Mouse (Mus musculus): ENCODE results near the gene Acsl5. TPM values are rescaled to one million over a fixed set of nuclear protein-coding genes. Genes with fewer than 3 reads are reported as not detected.

Gene Acsl5
- 10 to 100 TPM in 1 of 2 experiments, 1 to 10 TPM in 1; 6.2 to 12.6 TPM for total RNA-seq (2021)
- long read RNA-seq, experiment 1, full-length matches to known transcripts: 12 of 15 reads
- long read RNA-seq, experiment 1, partial matches to known transcripts: 2 of 15 reads
- long read RNA-seq, experiment 1, other reads (novel, unspliced or antisense): 1 of 15 reads
- long read RNA-seq, experiment 2, full-length matches to known transcripts: 7 of 9 reads
- long read RNA-seq, experiment 2, partial matches to known transcripts: 1 of 9 reads
- long read RNA-seq, experiment 2, other reads (novel, unspliced or antisense): 1 of 9 reads

GRCm38 (mm10) chr19:55251383-55252124 lies at the start of gene Acsl5:
Acsl5 (plus strand) TSS chr19:55251938.
- DNase-seq: no peak

DNA sequence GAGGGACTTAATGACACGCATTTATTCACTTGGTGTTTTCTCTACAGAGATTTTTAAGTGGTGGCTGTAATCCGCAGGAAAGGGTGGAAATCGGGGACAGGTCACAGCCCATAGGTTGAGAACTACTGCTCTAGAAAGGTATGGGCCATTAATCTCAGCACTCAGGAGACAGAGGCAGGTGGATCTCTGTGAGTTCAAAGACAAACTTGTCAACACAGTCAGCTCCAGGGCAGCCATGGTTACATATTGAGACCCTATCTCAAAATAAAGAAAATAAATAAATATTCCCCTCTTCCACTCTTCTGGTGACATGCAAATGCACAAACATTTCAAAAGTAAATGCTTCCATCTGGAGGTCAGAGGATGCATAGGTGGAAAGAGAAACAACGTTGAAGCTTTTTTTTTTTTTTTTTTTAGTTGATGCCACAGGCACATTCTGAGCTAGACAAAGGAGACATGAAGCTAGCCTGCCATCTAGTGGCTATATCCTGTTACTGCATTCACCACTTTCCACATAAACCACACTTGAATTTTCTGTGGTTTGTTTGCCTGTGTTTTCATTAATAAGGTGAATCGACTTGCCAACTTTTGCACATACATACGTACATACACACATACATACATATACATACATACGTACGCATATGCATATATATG lies 45.1 kb upstream of the Acsl5 start:
- DNase-seq: no peak

GRCm38 (mm10) chr19:55207205-55207604 lies 44.5 kb upstream of the Acsl5 start:
- no peak for DNase-seq

DNA sequence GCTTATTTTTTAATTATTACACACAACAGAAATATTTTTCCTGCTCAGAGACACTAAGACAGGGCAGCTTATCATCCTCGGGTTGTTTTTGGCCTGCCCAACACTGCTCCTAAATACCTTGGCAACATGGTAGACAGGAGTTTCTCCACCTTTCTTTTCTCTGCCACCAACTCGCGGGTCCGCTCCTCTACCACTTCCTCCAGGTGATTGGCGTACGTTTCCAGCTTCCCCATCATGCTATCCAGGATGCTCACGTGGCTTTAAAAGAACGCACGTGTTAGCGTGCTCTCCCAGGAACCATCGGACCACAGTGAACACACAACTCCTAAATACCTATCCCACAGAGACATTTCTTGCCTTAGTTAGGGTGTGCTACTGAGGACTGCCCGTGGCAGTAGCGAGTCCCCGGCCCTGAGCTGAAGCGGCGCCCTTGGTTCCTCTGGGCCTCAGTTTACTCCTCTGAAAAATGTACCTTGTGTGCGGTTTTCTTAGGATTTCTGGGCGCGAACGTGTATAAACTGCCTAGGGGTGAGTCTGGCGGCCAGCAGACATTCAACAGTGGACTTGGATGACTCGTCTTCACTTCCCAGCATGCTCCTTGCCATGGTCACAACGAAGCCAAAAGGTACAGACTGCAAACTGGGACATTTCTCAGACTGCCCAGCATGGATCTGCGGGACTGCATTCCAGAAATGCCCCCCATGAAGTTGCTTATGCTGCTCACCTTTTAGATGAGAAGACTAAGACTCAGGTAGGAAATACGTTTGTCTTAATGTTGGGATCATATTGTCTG lies 43.8 kb upstream of the Acsl5 start:
- DNase-seq: no peak

DNA sequence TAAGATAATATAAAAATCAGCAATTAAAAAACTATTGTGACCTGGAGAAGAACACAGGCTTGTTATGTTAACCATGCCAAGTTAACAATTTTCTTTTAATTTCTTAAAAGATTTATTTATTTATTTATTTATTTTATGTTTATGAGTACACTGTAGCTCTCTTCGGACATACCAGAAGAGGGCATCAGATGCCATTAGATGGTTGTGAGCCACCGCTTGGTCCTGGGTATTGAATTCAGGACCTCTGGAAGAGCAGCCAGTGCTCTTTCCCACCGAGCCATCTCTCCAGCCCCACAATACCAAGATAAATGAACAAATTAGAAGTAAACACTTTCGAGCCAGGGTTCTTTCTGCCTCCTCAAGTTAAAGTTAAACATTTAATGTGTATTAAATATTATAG lies 43.1 kb upstream of the Acsl5 start:
- DNase-seq: no peak

- DNase-seq: no peak
Observed at GRCm38 (mm10) chr19:55209084-55209483, 42.7 kb upstream of the Acsl5 start.

DNA sequence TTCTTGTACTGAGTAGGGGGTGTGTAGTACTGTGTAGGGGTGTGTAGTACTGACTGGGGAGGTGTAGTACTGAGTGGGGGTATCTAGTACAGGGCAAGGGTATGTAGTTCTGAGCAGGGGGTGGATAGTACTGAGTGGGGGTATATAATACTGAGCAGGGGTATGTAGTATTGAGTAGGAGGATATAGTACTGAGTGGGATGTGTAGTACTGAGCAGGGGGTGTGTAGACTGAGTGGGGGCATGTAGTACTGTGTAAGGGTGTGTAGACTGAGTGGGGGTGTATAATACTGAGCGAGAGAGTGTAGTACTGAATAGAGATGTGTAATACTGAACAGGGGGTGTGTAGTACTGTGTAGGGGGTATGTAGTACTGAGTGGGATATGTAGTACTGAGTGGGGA lies 40.0 kb upstream of the Acsl5 start:
- DNase-seq: no peak

GRCm38 (mm10) chr19:55213617-55214340 lies 38.0 kb upstream of the Acsl5 start:
- DNase-seq: no peak

DNA sequence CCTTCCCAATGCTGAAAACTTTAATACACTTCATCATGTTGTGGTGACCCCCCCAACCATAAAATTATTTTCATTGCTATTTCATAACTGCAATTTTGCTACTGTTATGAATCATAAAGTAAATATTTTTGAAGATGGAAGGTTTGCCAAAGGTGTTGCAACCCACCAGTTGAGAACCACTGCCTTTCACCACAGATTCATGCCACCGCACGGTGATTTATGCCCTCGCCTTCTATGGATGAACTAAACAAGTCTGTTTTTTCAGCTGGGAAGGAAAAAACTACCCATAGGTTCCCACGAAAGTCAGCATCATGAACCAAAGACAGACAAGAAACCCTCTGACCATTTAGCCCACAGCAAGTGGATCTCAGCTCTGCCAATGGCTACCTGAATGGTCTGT lies 34.9 kb upstream of the Acsl5 start:
- DNase-seq: no peak

DNA sequence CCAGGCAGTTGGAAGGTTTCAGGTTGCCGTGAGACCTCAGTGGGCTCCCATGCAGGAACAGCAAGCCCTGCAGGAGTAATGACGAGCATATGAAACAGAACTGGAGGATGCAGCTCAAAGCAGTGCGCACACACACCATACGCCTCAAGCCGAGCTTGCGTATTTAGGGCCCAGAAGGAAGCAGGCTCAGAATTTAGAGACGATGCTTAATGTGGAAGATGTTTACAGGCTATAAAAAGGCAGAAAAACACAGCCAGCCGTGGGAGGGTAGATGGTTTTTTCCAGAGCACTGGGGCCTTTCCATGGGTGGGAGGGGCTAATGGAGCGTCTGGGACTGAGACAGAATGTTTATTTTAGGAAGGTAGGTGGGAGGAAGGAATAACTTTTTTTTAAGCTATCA lies 34.4 kb upstream of the Acsl5 start:
- DNase-seq: no peak

- DNase-seq: peak; percentile 86
Observed at GRCm38 (mm10) chr19:55218192-55218739, 33.5 kb upstream of the Acsl5 start.

DNA sequence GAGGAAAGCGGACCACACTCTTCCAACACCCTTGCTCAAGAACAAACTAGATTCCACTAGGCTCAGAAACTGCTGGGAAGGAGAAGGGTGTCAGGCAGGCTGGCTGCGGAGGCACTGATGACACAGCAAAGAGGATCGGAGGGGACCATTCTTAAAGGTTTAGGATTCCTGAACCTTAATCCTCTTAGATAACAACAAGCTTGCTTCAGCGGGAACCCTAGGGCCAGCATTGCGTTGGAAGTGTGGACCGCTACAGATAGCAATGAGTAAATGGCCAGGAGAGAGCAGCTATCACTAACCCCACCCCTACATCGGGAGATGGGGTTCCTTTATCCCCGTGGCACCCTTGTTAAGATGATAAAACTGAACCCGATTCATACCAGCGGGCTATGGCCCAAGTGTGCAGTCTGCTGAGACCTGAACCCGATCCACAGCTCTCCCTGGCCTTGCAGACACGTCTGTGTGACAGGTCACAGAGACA lies 33.0 kb upstream of the Acsl5 start:
- no peak for DNase-seq

GRCm38 (mm10) chr19:55219359-55219758 lies 32.4 kb upstream of the Acsl5 start:
- no peak for DNase-seq

- no peak for DNase-seq
Observed at GRCm38 (mm10) chr19:55221208-55221607, 30.5 kb upstream of the Acsl5 start.

GRCm38 (mm10) chr19:55222268-55222667 lies 29.5 kb upstream of the Acsl5 start:
- DNase-seq: no peak

GRCm38 (mm10) chr19:55226621-55227020 lies 25.1 kb upstream of the Acsl5 start:
- DNase-seq: no peak

GRCm38 (mm10) chr19:55227135-55227534 lies 24.6 kb upstream of the Acsl5 start:
- no peak for DNase-seq

DNA sequence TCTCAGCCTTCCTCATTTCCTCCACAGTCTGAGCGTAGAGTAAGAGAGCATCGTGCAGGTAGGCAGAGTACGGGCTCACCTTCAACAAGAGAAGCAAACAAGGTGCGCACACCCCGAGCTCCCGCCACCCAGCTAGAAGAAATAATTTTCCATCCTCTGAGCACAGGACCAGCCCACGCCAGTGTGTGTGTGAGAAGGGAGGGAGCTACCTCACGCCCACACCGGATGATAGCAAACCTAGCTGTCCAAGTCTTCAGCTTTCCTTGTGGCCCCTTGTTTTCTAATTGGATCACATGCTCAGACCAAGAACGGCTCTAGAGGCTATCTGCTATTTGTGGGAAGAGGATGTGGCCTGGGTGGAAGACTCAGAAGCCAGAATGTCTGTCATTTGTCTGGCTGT lies 20.7 kb upstream of the Acsl5 start:
- DNase-seq: no peak

- no peak for DNase-seq
Observed at GRCm38 (mm10) chr19:55232136-55232535, 19.6 kb upstream of the Acsl5 start.

DNA sequence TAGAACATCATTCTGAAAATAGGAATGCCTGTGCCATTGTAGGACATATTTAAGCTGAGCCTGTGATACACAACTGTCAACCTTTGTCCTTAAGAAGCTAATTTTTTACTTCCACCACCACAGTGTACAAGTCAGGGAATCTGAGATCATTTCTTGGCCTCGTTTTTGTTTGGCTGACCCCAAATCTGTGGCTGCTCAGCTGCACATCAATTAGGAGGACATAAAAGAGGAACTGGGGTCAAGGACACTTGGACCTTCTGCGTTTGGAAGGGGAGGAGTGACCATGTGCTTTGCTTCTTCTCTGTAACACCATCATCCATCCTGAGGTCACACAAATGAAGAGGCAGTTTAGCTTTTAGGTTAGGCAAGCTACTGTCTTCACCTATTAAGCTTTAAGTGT lies 15.7 kb upstream of the Acsl5 start:
- DNase-seq: no peak

DNA sequence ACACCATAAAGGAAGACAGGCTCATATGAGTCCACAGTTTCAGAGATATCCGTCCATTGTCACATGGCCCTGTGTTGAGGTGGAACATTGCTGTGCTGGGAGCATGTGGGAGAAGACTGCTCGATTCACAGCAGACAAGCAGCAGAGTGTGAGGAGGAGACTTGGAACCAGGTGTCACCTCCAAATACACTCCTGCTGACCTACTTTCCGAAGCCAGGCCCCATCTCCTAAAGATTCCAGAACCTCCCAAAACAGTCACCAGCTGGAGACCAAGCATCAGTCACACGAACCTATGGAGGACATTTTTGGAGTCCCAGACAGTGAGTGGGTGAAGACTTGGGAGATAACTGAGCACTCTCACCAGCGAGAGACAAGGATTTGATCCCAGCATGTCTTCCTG lies 15.2 kb upstream of the Acsl5 start:
- DNase-seq: no peak

Measured in gastrocnemius, postnatal 10 days (tissue).